Mouse (Mus musculus): ENCODE data around the gene Ciz1. TPM values are rescaled to one million over a fixed set of nuclear protein-coding genes. Genes with fewer than 3 reads are reported as not detected.
"Not testable (repeated sequence)": the region's sequence is repeated elsewhere in the genome, so short reads cannot be mapped to it uniquely, and the experiment has no call there.

Gene Ciz1
- total RNA-seq, 2 experiments from 2014 or later, result 75.3 to 92.7 TPM

- Histone ChIP-seq H3K4me3 (no peak overlapping the region), H3K27ac (peak overlapping the region; percentile 64; the same call in 1 of the 2 replicates)
- no peak for TF ChIP-seq CTCF (conservative IDR thresholded peaks at IDR 0.05)
- no peak for DNase-seq (ENCODE audit: low spot score in 2 of 2)
These were observed 6.3 kb downstream of the Ciz1 start for GRCm38 (mm10) chr2:32358381-32358780.

GRCm38 (mm10) chr2:32360741-32361140, 8.6 kb downstream of the Ciz1 start:
- peak overlapping the region; percentile 58 for H3K4me3 ChIP-seq
- peak overlapping the region; percentile 97 for H3K27ac ChIP-seq
- peak; percentile 69 to 89 for DNase-seq (ENCODE audit: low spot score in 2 of 2)
- no peak for TF ChIP-seq CTCF (conservative IDR thresholded peaks at IDR 0.05)

- Histone ChIP-seq H3K27ac (peak overlapping the region; percentile 97), H3K4me3 (peak overlapping the region; percentile 58)
- peak; percentile 82 for TF ChIP-seq CTCF (conservative IDR thresholded peaks at IDR 0.05)
- DNase-seq (ENCODE audit: low spot score in 2 of 2), result peak; percentile 65 to 71
These were observed 9.3 kb downstream of the Ciz1 start for GRCm38 (mm10) chr2:32361437-32361836.

GRCm38 (mm10) chr2:32362274-32362673, 10.1 kb downstream of the Ciz1 start:
- Histone ChIP-seq H3K4me3 (peak overlapping the region; percentile 79), H3K27ac (peak overlapping the region; percentile 96)
- not testable (repeated sequence) for DNase-seq (ENCODE audit: low spot score in 2 of 2)

- DNase-seq (ENCODE audit: low spot score in 2 of 2), result peak; percentile 84 to 93
- peak overlapping the region; percentile 79 for H3K4me3 ChIP-seq
- TF ChIP-seq CTCF (conservative IDR thresholded peaks at IDR 0.05), result peak; percentile 98
- peak overlapping the region; percentile 96 for H3K27ac ChIP-seq
These were observed 10.8 kb downstream of the Ciz1 start for GRCm38 (mm10) chr2:32362817-32363340.

- H3K4me3 ChIP-seq, result peak overlapping the region; percentile 79
- TF ChIP-seq CTCF (conservative IDR thresholded peaks at IDR 0.05), result no peak
- DNase-seq (ENCODE audit: low spot score in 2 of 2), result no peak
- H3K27ac ChIP-seq, result peak overlapping the region; percentile 96
These were observed 11.4 kb downstream of the Ciz1 start for GRCm38 (mm10) chr2:32363376-32364106.

GRCm38 (mm10) chr2:32364121-32364520, 12.0 kb downstream of the Ciz1 start:
- peak overlapping the region; percentile 79; the same call in 1 of the 2 replicates for H3K4me3 ChIP-seq
- no peak for DNase-seq (ENCODE audit: low spot score in 2 of 2)
- no peak for TF ChIP-seq CTCF (conservative IDR thresholded peaks at IDR 0.05)
- H3K27ac ChIP-seq, result no peak overlapping the region

- TF ChIP-seq CTCF (conservative IDR thresholded peaks at IDR 0.05), result no peak
- DNase-seq (ENCODE audit: low spot score in 2 of 2), result no peak
- Histone ChIP-seq H3K27ac (no peak overlapping the region), H3K4me3 (no peak overlapping the region)
These were observed 15.2 kb downstream of the Ciz1 start for GRCm38 (mm10) chr2:32367315-32367714.

- DNase-seq (ENCODE audit: low spot score in 2 of 2), result no peak
- Histone ChIP-seq H3K27ac (no peak overlapping the region), H3K4me3 (no peak overlapping the region)
- no peak for TF ChIP-seq CTCF (conservative IDR thresholded peaks at IDR 0.05)
These were observed 22.1 kb downstream of the Ciz1 start for GRCm38 (mm10) chr2:32374191-32374590.

- Histone ChIP-seq H3K27ac (peak overlapping the region; percentile 51; the same call in 1 of the 2 replicates), H3K4me3 (no peak overlapping the region)
- peak in 1 of 2 experiments; percentile 24 for DNase-seq (ENCODE audit: low spot score in 2 of 2)
- no peak for TF ChIP-seq CTCF (conservative IDR thresholded peaks at IDR 0.05)
These were observed 23.3 kb downstream of the Ciz1 start for GRCm38 (mm10) chr2:32375317-32375940.

GRCm38 (mm10) chr2:32376963-32377362, 24.8 kb downstream of the Ciz1 start:
- H3K4me3 ChIP-seq, result no peak overlapping the region
- no peak for DNase-seq (ENCODE audit: low spot score in 2 of 2)

GRCm38 (mm10) chr2:32380001-32380500, 27.9 kb downstream of the Ciz1 start:
- H3K4me3 ChIP-seq, result peak overlapping the region; percentile 3; the same call in 1 of the 2 replicates
- no peak for TF ChIP-seq CTCF (conservative IDR thresholded peaks at IDR 0.05)
- 0 out of 2 replicates have a peak overlapping the region, but pooled peaks have one; percentile 92 for H3K27ac ChIP-seq
- DNase-seq (ENCODE audit: low spot score in 2 of 2), result no peak

More at GRCm38 (mm10) chr2:32376963-32377362, 24.8 kb downstream of the Ciz1 start:
- no peak overlapping the region for H3K27ac ChIP-seq
- no peak for TF ChIP-seq CTCF (conservative IDR thresholded peaks at IDR 0.05)

- peak overlapping the region; percentile 92 for H3K27ac ChIP-seq
- peak overlapping the region; percentile 94 for H3K4me3 ChIP-seq
These were observed 29.1 kb downstream of the Ciz1 start for GRCm38 (mm10) chr2:32381141-32381774.

More at GRCm38 (mm10) chr2:32381141-32381774, 29.1 kb downstream of the Ciz1 start:
- TF ChIP-seq CTCF (conservative IDR thresholded peaks at IDR 0.05), result peak; percentile 13; the same call in 1 of the 2 replicates
- DNase-seq (ENCODE audit: low spot score in 2 of 2), result peak in 1 of 2 experiments; percentile 50
